Mouse (Mus musculus): ENCODE measurements at regions not wholly inside any gene's neighbourhood (a gene's known extent, or its start where the extent isn't known, plus 50 kb on each side); places are given as distances from the start of the nearest gene placed in this dataset.

DNA sequence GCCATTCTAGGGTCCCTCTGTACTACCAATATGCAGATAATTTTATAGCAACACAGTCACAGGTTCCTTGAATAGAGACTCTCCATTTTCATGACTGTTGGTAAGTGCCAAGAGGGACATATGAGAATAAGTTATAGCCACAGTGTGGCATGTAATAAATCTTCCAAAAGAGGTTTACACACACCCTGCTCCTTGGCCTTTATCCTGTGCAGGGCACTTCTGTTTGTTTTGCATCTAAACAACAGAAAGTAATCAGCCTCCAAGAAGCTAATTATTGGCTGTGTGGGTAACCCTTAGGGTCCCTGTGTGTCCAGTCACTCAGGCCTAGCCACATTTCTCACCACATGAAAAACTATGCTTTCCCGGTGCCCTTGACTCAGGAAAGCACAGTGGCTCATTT, 102.7 kb downstream of the Mgst1 start:
- TF ChIP-seq CTCF (IDR thresholded peaks at IDR 0.05; ENCODE audit: low read depth) (no peak), EP300 (optimal IDR thresholded peaks at IDR 0.05) (no peak)
